Mouse (Mus musculus): Measurements from ENCODE around the gene Nectin4.

Gene Nectin4

GRCm38 (mm10) chr1:171358421-171358820 is 11.5 kb upstream of the Nectin4 start:
- in situ Hi-C loops (cut with MboI), result no loop called here

GRCm38 (mm10) chr1:171360253-171360652 is 9.6 kb upstream of the Nectin4 start:
- in situ Hi-C loops (cut with MboI), result loop anchor here (10.0 kb wide), 2 partner anchors 115 to 205 kb away; no protein-coding TSS in a partner anchor

- in situ Hi-C loops (cut with MboI), result loop anchor here (10.0 kb wide), 2 partner anchors 114 to 204 kb away; no protein-coding TSS in a partner anchor
Measured at GRCm38 (mm10) chr1:171360656-171361055, 9.2 kb upstream of the Nectin4 start, which contains the start of gene Klhdc9. TSS of gene Klhdc9 (minus strand) at chr1:171360798.

- in situ Hi-C loops (cut with MboI), result loop anchor here (10.0 kb wide), 2 partner anchors 113 to 203 kb away; no protein-coding TSS in a partner anchor
Measured at GRCm38 (mm10) chr1:171361106-171362103, 8.5 kb upstream of the Nectin4 start.

GRCm38 (mm10) chr1:171365934-171366333 is 4.0 kb upstream of the Nectin4 start:
- in situ Hi-C loops (cut with MboI), result loop anchor here (10.0 kb wide), 2 partner anchors 109 to 199 kb away; no protein-coding TSS in a partner anchor

- in situ Hi-C loops (cut with MboI), result no loop called here
Measured at GRCm38 (mm10) chr1:171372880-171373279, 3.0 kb downstream of the Nectin4 start.

GRCm38 (mm10) chr1:171373946-171374345 is 4.0 kb downstream of the Nectin4 start:
- in situ Hi-C loops (cut with MboI), result no loop called here

GRCm38 (mm10) chr1:171375646-171376097 is 5.8 kb downstream of the Nectin4 start:
- in situ Hi-C loops (cut with MboI), result no loop called here

GRCm38 (mm10) chr1:171378298-171378697 is 8.4 kb downstream of the Nectin4 start:
- in situ Hi-C loops (cut with MboI), result no loop called here

GRCm38 (mm10) chr1:171379935-171380599 is 10.2 kb downstream of the Nectin4 start:
- in situ Hi-C loops (cut with MboI), result no loop called here

- in situ Hi-C loops (cut with MboI), result no loop called here
Measured at GRCm38 (mm10) chr1:171382096-171382620, 12.3 kb downstream of the Nectin4 start.

- in situ Hi-C loops (cut with MboI), result no loop called here
Measured at GRCm38 (mm10) chr1:171384361-171384760, 14.5 kb downstream of the Nectin4 start.

- in situ Hi-C loops (cut with MboI), result no loop called here
Measured at GRCm38 (mm10) chr1:171385171-171385570, 15.3 kb downstream of the Nectin4 start.

- in situ Hi-C loops (cut with MboI), result no loop called here
Measured at GRCm38 (mm10) chr1:171387099-171387498, 17.2 kb downstream of the Nectin4 start.

- in situ Hi-C loops (cut with MboI), result no loop called here
Measured at GRCm38 (mm10) chr1:171388376-171389102, 18.6 kb downstream of the Nectin4 start, which contains the start of gene Arhgap30. TSS of gene Arhgap30 (plus strand) at chr1:171388954.

GRCm38 (mm10) chr1:171390101-171390500 is 20.2 kb downstream of the Nectin4 start:
- in situ Hi-C loops (cut with MboI), result no loop called here

- in situ Hi-C loops (cut with MboI), result no loop called here
Measured at GRCm38 (mm10) chr1:171401821-171402220, 31.9 kb downstream of the Nectin4 start.

GRCm38 (mm10) chr1:171402991-171403390 is 33.1 kb downstream of the Nectin4 start:
- in situ Hi-C loops (cut with MboI), result no loop called here

GRCm38 (mm10) chr1:171407263-171407662 is 37.4 kb downstream of the Nectin4 start:
- in situ Hi-C loops (cut with MboI), result no loop called here

GRCm38 (mm10) chr1:171410231-171410630 is 40.3 kb downstream of the Nectin4 start:
- in situ Hi-C loops (cut with MboI), result no loop called here

GRCm38 (mm10) chr1:171410947-171411484 is 41.1 kb downstream of the Nectin4 start, which contains the start of gene Usf1:
TSS of gene Usf1 (plus strand) at chr1:171411313.
- in situ Hi-C loops (cut with MboI), result no loop called here
